Mouse (Mus musculus): Measurements from ENCODE around the gene Fam98c. TPM values are rescaled to one million over a fixed set of nuclear protein-coding genes. Genes with fewer than 3 reads are reported as not detected.

Fam98c gene
- polyA plus RNA-seq, 1 experiment from 2014 or later, result 17.6 TPM

DNA sequence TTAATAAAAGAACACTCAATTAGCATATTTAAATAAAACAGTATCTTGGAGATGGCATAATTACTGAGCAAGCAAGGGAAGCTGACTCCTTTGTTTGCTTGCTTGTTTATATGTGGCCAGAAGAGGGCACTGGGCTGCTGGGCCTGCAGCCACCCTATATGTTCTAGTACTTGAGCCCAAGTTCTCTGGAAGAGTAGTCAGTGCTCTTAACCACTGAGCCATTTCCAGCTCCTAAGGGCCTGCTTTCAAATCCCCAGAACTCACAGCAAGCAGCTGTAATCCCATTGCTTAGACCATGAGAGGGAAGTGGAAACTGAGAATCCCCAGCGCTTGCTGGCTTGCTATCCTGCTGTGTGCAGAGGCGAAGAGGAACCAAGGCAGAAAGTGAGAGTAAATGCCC lies 27.3 kb downstream of the Fam98c start:
- ATAC-seq (ENCODE audit: insufficient number of reproducible peaks, insufficient read depth, low FRiP score, low TSS enrichment, low read depth), result no peak
- Histone ChIP-seq H3K9me3 (no peaks in the 10 kb centered on the region), H3K4me3 (no peak overlapping the region), H3K4me2 (no peak overlapping the region), H3K9ac (no peak overlapping the region), H3K36me3 (no peaks in the 10 kb centered on the region), H3K27me3 (no peaks in the 10 kb centered on the region), H3K27ac (no peak overlapping the region), H3K4me1 (peaks cover 8% of the 10 kb centered on the region; the same call in 1 of the 2 replicates)
- 57% methylated on average over 2 of the region's 2 CpGs for WGBS

GRCm38 (mm10) chr7:29126173-29126915 lies 29.7 kb downstream of the Fam98c start:
- Histone ChIP-seq H3K4me3 (no peak overlapping the region), H3K4me1 (peaks cover 8% of the 10 kb centered on the region; the same call in 1 of the 2 replicates), H3K9ac (no peak overlapping the region), H3K27ac (no peak overlapping the region), H3K27me3 (no peaks in the 10 kb centered on the region), H3K36me3 (no peaks in the 10 kb centered on the region), H3K9me3 (no peaks in the 10 kb centered on the region), H3K4me2 (no peak overlapping the region)
- no peak for ATAC-seq (ENCODE audit: insufficient number of reproducible peaks, insufficient read depth, low FRiP score, low TSS enrichment, low read depth)
- WGBS, result 26% methylated on average over 7 of the region's 7 CpGs

DNA sequence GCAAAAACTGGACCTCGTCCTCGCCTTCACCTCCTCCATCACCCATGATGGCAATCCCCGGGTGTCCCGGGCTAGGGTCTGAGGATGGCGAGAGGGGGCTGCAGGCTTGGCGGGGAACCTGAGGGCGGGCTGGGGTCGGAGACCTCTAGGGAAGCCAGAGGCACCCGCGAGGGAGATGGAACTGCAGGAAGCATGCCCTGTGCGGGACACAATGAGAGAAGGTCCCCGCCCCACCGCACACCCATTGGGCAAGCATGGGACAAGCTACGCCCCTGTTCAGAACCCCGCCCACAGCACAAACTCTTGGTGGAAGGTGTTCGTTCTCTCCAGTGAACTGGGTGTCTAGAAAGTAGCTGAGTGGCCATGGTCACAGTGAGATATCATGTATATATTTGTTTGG lies 31.1 kb downstream of the Fam98c start, which contains the start of gene Ryr1:
TSS of gene Ryr1 (minus strand) at position 210 of the 400 bp plus-strand sequence.
- Histone ChIP-seq H3K36me3 (no peaks in the 10 kb centered on the region), H3K4me2 (peak within 1 kb of the TSS; percentile 87), H3K27ac (no peak within 1 kb of the TSS), H3K9ac (peak within 1 kb of the TSS; percentile 75), H3K4me3 (peak within 1 kb of the TSS; percentile 49), H3K27me3 (no peaks in the 10 kb centered on the region), H3K9me3 (no peaks in the 10 kb centered on the region), H3K4me1 (peaks cover 8% of the 10 kb centered on the region; the same call in 1 of the 2 replicates)
- ATAC-seq (ENCODE audit: insufficient number of reproducible peaks, insufficient read depth, low FRiP score, low TSS enrichment, low read depth), result peak; percentile 77; the same call in 1 of the 2 replicates
- under 1% methylated on average over 16 of the region's 16 CpGs for WGBS

GRCm38 (mm10) chr7:29123531-29124358 lies 32.3 kb downstream of the Fam98c start:
- no peak for ATAC-seq (ENCODE audit: insufficient number of reproducible peaks, insufficient read depth, low FRiP score, low TSS enrichment, low read depth)
- 50% methylated on average over 5 of the region's 5 CpGs for WGBS
- no peaks in the 10 kb centered on the region for H3K36me3 ChIP-seq

GRCm38 (mm10) chr7:29122821-29123220 lies 33.2 kb downstream of the Fam98c start:
- Histone ChIP-seq H3K4me1 (peaks cover 8% of the 10 kb centered on the region; the same call in 1 of the 2 replicates), H3K9ac (no peak overlapping the region), H3K4me2 (no peak overlapping the region), H3K27ac (no peak overlapping the region), H3K4me3 (no peak overlapping the region), H3K9me3 (no peaks in the 10 kb centered on the region), H3K36me3 (no peaks in the 10 kb centered on the region), H3K27me3 (no peaks in the 10 kb centered on the region)
- ATAC-seq (ENCODE audit: insufficient number of reproducible peaks, insufficient read depth, low FRiP score, low TSS enrichment, low read depth), result no peak
- 93% methylated on average over 9 of the region's 9 CpGs for WGBS

More at GRCm38 (mm10) chr7:29123531-29124358, 32.3 kb downstream of the Fam98c start:
- no peaks in the 10 kb centered on the region for H3K27me3 ChIP-seq
- H3K27ac ChIP-seq, result no peak overlapping the region
- peaks cover 8% of the 10 kb centered on the region; the same call in 1 of the 2 replicates for H3K4me1 ChIP-seq
- peak overlapping the region; percentile 87 for H3K4me2 ChIP-seq
- peak overlapping the region; percentile 49 for H3K4me3 ChIP-seq
- H3K9me3 ChIP-seq, result no peaks in the 10 kb centered on the region
- no peak overlapping the region for H3K9ac ChIP-seq

DNA sequence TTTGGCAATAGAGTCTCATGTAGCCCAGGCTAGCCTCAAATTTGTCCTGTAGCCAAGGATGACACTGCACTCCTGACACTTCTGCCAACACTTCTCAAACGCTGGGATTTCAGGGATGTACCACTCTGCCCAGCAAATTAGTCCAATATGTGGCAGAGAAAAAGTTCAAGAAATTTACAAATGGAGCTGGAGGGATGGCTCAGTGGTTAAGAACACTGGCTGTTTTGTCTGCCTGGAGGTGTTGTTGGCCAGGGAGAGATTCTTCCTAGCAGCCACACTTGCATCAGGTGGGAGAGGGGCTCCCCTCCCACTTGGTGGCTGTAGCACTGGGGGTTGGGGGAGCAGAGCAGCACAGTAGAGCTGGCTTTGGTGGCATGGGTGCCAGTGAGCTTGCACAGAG lies 36.5 kb downstream of the Fam98c start:
- ATAC-seq (ENCODE audit: insufficient number of reproducible peaks, insufficient read depth, low FRiP score, low TSS enrichment, low read depth), result no peak
- WGBS, result 27% methylated on average over 1 of the region's 1 CpGs

GRCm38 (mm10) chr7:29118142-29118851 lies 37.7 kb downstream of the Fam98c start:
- H3K27ac ChIP-seq, result no peak overlapping the region
- H3K36me3 ChIP-seq, result peaks cover 5% of the 10 kb centered on the region; the same call in 1 of the 2 replicates
- no peaks in the 10 kb centered on the region for H3K27me3 ChIP-seq
- no peaks in the 10 kb centered on the region for H3K4me1 ChIP-seq
- WGBS, result 10% methylated on average over 18 of the region's 18 CpGs
- H3K9me3 ChIP-seq, result no peaks in the 10 kb centered on the region
- H3K4me3 ChIP-seq, result no peak overlapping the region
- no peak overlapping the region for H3K4me2 ChIP-seq
- no peak overlapping the region for H3K9ac ChIP-seq
- no peak for ATAC-seq (ENCODE audit: insufficient number of reproducible peaks, insufficient read depth, low FRiP score, low TSS enrichment, low read depth)

More for the DNA sequence above, 36.5 kb downstream of the Fam98c start:
- no peak overlapping the region for H3K4me3 ChIP-seq
- no peaks in the 10 kb centered on the region for H3K9me3 ChIP-seq
- no peaks in the 10 kb centered on the region for H3K27me3 ChIP-seq
- no peak overlapping the region for H3K4me2 ChIP-seq
- H3K4me1 ChIP-seq, result peaks cover 3% of the 10 kb centered on the region; the same call in 1 of the 2 replicates
- peaks cover 5% of the 10 kb centered on the region; the same call in 1 of the 2 replicates for H3K36me3 ChIP-seq
- no peak overlapping the region for H3K27ac ChIP-seq
- no peak overlapping the region for H3K9ac ChIP-seq

DNA sequence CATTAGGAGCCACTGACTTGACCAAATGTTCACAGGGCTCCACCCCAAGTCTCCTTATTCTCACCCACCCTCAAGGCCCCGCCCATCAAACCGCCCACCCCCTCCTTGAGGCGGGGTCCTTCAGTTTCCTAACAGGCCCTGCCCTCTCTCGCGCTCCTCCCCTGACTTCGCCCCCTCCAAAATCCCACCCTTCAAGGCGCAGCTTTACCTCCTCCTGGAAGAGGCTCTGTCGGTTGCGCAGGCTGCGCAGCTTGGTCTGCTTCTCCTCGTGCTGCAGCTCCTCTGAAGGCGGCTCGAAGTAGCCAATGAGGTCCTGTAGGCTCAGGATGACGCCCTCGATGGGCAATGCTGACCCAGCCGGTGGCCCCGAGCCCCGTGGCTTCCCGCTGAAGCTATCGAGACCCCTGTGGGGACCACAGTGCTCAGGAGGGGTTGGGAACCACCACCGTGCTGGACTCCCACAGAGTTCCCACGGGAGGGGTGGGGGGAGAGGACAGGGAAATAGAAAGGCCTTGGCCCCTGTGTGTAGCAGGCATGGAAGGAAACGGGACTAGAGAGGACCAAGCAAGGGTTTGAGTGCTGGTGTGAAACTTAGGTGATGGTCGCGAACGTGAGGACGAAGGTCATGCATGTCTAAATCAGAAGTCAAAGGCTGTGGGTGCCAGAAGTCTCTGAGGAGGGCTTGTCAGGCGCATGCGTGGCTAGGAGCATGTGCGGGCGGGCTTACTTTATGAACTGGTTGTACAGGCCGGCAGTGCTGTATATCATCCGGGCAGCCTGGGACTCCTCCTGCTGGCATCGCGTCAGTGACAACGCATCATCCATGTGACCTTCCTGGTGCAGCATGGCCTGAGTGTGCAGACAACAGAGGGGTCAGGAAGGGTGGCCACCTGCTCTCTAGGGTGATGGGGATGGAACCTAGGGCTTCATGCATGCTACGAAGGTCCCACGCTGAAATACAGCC lies 46.8 kb downstream of the Fam98c start:
- H3K27ac ChIP-seq, result no peak overlapping the region; the same call in 1 of the 2 replicates
- H3K4me2 ChIP-seq, result peak overlapping the region; percentile 59
- H3K9ac ChIP-seq, result peak overlapping the region; percentile 61
- 28% methylated on average over 38 of the region's 38 CpGs for WGBS
- H3K4me3 ChIP-seq, result peak overlapping the region; percentile 30
- H3K4me1 ChIP-seq, result peaks cover 12% of the 10 kb centered on the region
- H3K9me3 ChIP-seq, result no peaks in the 10 kb centered on the region
- no peaks in the 10 kb centered on the region for H3K27me3 ChIP-seq
- ATAC-seq (ENCODE audit: insufficient number of reproducible peaks, insufficient read depth, low FRiP score, low TSS enrichment, low read depth), result peak; percentile 57; the same call in 1 of the 2 replicates
- peaks cover 5% of the 10 kb centered on the region; the same call in 1 of the 2 replicates for H3K36me3 ChIP-seq

All from embryonic facial prominence, embryonic 13.5 days (tissue).